Mouse (Mus musculus) MEL (cell line): ENCODE results near the gene Gpr179.

Experiments used
- CHD2 ChIP-seq: IDR thresholded peaks from 2 replicates; pipeline ENCODE4 v1.6.1; 2011; ENCODE audit warnings: low read length, improper control_type of control experiment
- POLR2A ChIP-seq, 2 experiments: IDR thresholded peaks; 2 replicates each; pipeline ENCODE4 v1.6.1; 2011 to 2012; ENCODE audit warnings: low read length in 2 of 2, mild to moderate bottlenecking in 2 of 2, control low read depth in 1 of 2, improper control_type of control experiment in 1 of 2, low read depth in 1 of 2, moderate library complexity in 1 of 2; ENCODE audit not compliant: control insufficient read depth in 1 of 2, insufficient read depth in 1 of 2, poor library complexity in 1 of 2

DNA sequence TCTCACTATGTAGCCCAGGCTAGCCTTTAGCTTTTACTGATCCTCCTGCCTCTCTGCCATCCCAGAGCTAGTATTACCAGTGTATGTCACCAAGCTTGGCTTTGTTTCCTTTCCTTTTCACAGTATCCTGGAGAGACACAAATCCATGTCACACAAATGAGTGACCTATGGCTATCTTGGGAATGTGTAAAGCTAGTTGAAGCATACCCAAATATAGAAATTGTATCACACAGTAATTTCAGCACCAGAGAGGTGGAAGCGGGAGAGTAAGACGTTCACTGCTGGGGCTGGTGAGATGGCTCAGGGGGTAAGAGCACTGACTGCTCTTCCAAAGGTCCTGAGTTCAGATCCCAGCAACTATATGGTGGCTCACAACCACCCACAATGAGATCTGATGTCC is 51.9 kb downstream of the Gpr179 start:
- TF ChIP-seq CHD2 = no peak
- no peak for TF ChIP-seq POLR2A (IDR thresholded peaks at IDR 0.05; ENCODE audit: control insufficient read depth in 1 of 2, insufficient read depth in 1 of 2, low read depth in 1 of 2, low read length in 2 of 2, poor library complexity in 1 of 2)
